Mouse (Mus musculus) limb, embryonic 10.5 days (tissue): ENCODE data around the gene Chst3. TPM values are rescaled to one million over a fixed set of nuclear protein-coding genes. Genes with fewer than 3 reads are reported as not detected.
A peak's percentile ranks its signal among the peaks of the same experiment; 100 is the strongest.

Experiments used
- DNase-seq: peaks from one replicate; pipeline ENCODE4 v3.0.0-alpha.2; 2017; ENCODE audit warnings: low spot score
- H3K27ac ChIP-seq: fragments of 300-500 bp; sonication (generic); 2 replicates; pipeline ENCODE4 v1.5.1; 2016; ENCODE audit warnings: mild to moderate bottlenecking
- H3K27me3 ChIP-seq: fragments of 300-500 bp; sonication (generic); 2 replicates; pipeline ENCODE4 v1.6.1; 2016; ENCODE audit warnings: low read depth, mild to moderate bottlenecking; ENCODE audit not compliant: poor library complexity, severe bottlenecking
- H3K36me3 ChIP-seq: fragments of 300-500 bp; sonication (generic); 2 replicates; pipeline ENCODE4 v1.6.1; 2016; ENCODE audit warnings: mild to moderate bottlenecking, moderate library complexity
- H3K4me1 ChIP-seq: fragments of 300-500 bp; sonication (generic); 2 replicates; pipeline ENCODE4 v1.6.1; 2016
- H3K4me3 ChIP-seq: fragments of 300-500 bp; sonication (generic); 2 replicates; pipeline ENCODE4 v1.5.1; 2016; ENCODE audit warnings: mild to moderate bottlenecking, moderate library complexity
- H3K9me3 ChIP-seq: fragments of 300-500 bp; sonication (generic); replicated peaks from 2 replicates; pipeline ENCODE4 v1.6.1; 2016; ENCODE audit warnings: mild to moderate bottlenecking
- WGBS: fragments of 180-500 bp; shearing (Covaris S2); methylation state at CpG from one replicate; pipeline ENCODE4 v1.1.7; 2016; 5-methylcytosine and 5-hydroxymethylcytosine counted together
- polyA plus RNA-seq: library from polyadenylated mRNA; unstranded; fragments of >200 nt; fragmentation: Nextera tagmentation; extraction: Ambion mirVana; gene quantifications from 2 replicates; pipeline ENCODE4 v1.2.1, GENCODE M21; 2016

Chst3 gene
- polyA plus RNA-seq = 1.4 and 2.0 TPM in 2 replicates

GRCm38 (mm10) chr10:60218591-60219499 is at the start of gene Chst3:
TSS of gene Chst3 (minus strand) at chr10:60219260.
- Histone ChIP-seq H3K27ac (peak within 1 kb of the TSS; percentile 91), H3K4me3 (peak within 1 kb of the TSS; percentile 89), H3K36me3 (no peaks in the 10 kb centered on the region), H3K4me1 (peaks cover 31% of the 10 kb centered on the region), H3K9me3 (no peaks in the 10 kb centered on the region), H3K27me3 (peaks cover 37% of the 10 kb centered on the region)
- DNase-seq = peak; percentile 80
- WGBS = under 1% methylated on average over 83 of the region's 83 CpGs

- H3K4me1 ChIP-seq = peaks cover 14% of the 10 kb centered on the region; the same call in 1 of the 2 replicates
- DNase-seq = no peak
- 86% methylated on average over 11 of the region's 11 CpGs for WGBS
- no peaks in the 10 kb centered on the region for H3K9me3 ChIP-seq
- H3K4me3 ChIP-seq = no peak overlapping the region
- H3K27me3 ChIP-seq = no peaks in the 10 kb centered on the region
- H3K27ac ChIP-seq = no peak overlapping the region
- no peaks in the 10 kb centered on the region for H3K36me3 ChIP-seq
These were observed 49.7 kb upstream of the Chst3 start for GRCm38 (mm10) chr10:60268738-60269137.

GRCm38 (mm10) chr10:60266842-60267401 is 47.9 kb upstream of the Chst3 start:
- Histone ChIP-seq H3K27ac (no peak overlapping the region), H3K36me3 (no peaks in the 10 kb centered on the region), H3K4me3 (no peak overlapping the region), H3K27me3 (no peaks in the 10 kb centered on the region), H3K9me3 (no peaks in the 10 kb centered on the region), H3K4me1 (peaks cover 10% of the 10 kb centered on the region; the same call in 1 of the 2 replicates)
- WGBS = 87% methylated on average over 8 of the region's 8 CpGs
- no peak for DNase-seq

- no peak for DNase-seq
- no peaks in the 10 kb centered on the region for H3K27me3 ChIP-seq
- H3K4me3 ChIP-seq = no peak overlapping the region
- H3K9me3 ChIP-seq = no peaks in the 10 kb centered on the region
- H3K27ac ChIP-seq = no peak overlapping the region
- H3K36me3 ChIP-seq = no peaks in the 10 kb centered on the region
- WGBS = 88% methylated on average over 10 of the region's 10 CpGs
- 0 out of 2 replicates have a peak, but pooled peaks cover 9% of the 10 kb centered on the region for H3K4me1 ChIP-seq
These were observed 46.2 kb upstream of the Chst3 start for GRCm38 (mm10) chr10:60265252-60265651.

GRCm38 (mm10) chr10:60263351-60263750 is 44.3 kb upstream of the Chst3 start:
- H3K27ac ChIP-seq = peak overlapping the region; percentile 2; the same call in 1 of the 2 replicates
- H3K4me1 ChIP-seq = 0 out of 2 replicates have a peak, but pooled peaks cover 2% of the 10 kb centered on the region
- H3K27me3 ChIP-seq = no peaks in the 10 kb centered on the region
- no peak overlapping the region for H3K4me3 ChIP-seq
- DNase-seq = no peak
- WGBS = 75% methylated on average over 7 of the region's 7 CpGs
- no peaks in the 10 kb centered on the region; the same call in 1 of the 2 replicates for H3K9me3 ChIP-seq
- no peaks in the 10 kb centered on the region for H3K36me3 ChIP-seq

GRCm38 (mm10) chr10:60262386-60262785 is 43.3 kb upstream of the Chst3 start:
- H3K36me3 ChIP-seq = no peaks in the 10 kb centered on the region
- 79% methylated on average over 3 of the region's 3 CpGs for WGBS
- H3K4me3 ChIP-seq = no peak overlapping the region
- H3K4me1 ChIP-seq = 0 out of 2 replicates have a peak, but pooled peaks cover 2% of the 10 kb centered on the region
- no peaks in the 10 kb centered on the region; the same call in 1 of the 2 replicates for H3K9me3 ChIP-seq
- H3K27me3 ChIP-seq = no peaks in the 10 kb centered on the region
- H3K27ac ChIP-seq = no peak overlapping the region
- no peak for DNase-seq

GRCm38 (mm10) chr10:60261530-60261929 is 42.5 kb upstream of the Chst3 start:
- Histone ChIP-seq H3K36me3 (no peaks in the 10 kb centered on the region), H3K4me3 (no peak overlapping the region), H3K9me3 (no peaks in the 10 kb centered on the region; the same call in 1 of the 2 replicates), H3K27me3 (no peaks in the 10 kb centered on the region), H3K27ac (peak overlapping the region; percentile 46; the same call in 1 of the 2 replicates), H3K4me1 (peaks cover 2% of the 10 kb centered on the region; the same call in 1 of the 2 replicates)
- WGBS = 39% methylated on average over 5 of the region's 5 CpGs
- no peak for DNase-seq

GRCm38 (mm10) chr10:60260557-60261294 is 41.7 kb upstream of the Chst3 start:
- WGBS = 89% methylated on average over 5 of the region's 5 CpGs
- Histone ChIP-seq H3K4me3 (no peak overlapping the region), H3K9me3 (no peaks in the 10 kb centered on the region; the same call in 1 of the 2 replicates), H3K27me3 (no peaks in the 10 kb centered on the region), H3K36me3 (no peaks in the 10 kb centered on the region), H3K4me1 (peaks cover 2% of the 10 kb centered on the region; the same call in 1 of the 2 replicates), H3K27ac (no peak overlapping the region)
- DNase-seq = no peak

- Histone ChIP-seq H3K27me3 (no peaks in the 10 kb centered on the region), H3K27ac (no peak overlapping the region), H3K4me3 (no peak overlapping the region), H3K36me3 (no peaks in the 10 kb centered on the region), H3K4me1 (peaks cover 1% of the 10 kb centered on the region; the same call in 1 of the 2 replicates), H3K9me3 (no peaks in the 10 kb centered on the region; the same call in 1 of the 2 replicates)
- no peak for DNase-seq
- 61% methylated on average over 16 of the region's 16 CpGs for WGBS
These were observed 38.3 kb upstream of the Chst3 start for GRCm38 (mm10) chr10:60257261-60257825.

GRCm38 (mm10) chr10:60256088-60256487 is 37.0 kb upstream of the Chst3 start:
- no peaks in the 10 kb centered on the region; the same call in 1 of the 2 replicates for H3K9me3 ChIP-seq
- no peak overlapping the region for H3K4me3 ChIP-seq
- H3K4me1 ChIP-seq = no peaks in the 10 kb centered on the region; the same call in 1 of the 2 replicates
- no peak for DNase-seq
- 86% methylated on average over 6 of the region's 6 CpGs for WGBS
- H3K27me3 ChIP-seq = no peaks in the 10 kb centered on the region
- H3K27ac ChIP-seq = no peak overlapping the region
- H3K36me3 ChIP-seq = no peaks in the 10 kb centered on the region

- H3K4me1 ChIP-seq = no peaks in the 10 kb centered on the region; the same call in 1 of the 2 replicates
- no peak overlapping the region for H3K27ac ChIP-seq
- 80% methylated on average over 4 of the region's 4 CpGs for WGBS
- H3K27me3 ChIP-seq = no peaks in the 10 kb centered on the region
- H3K9me3 ChIP-seq = no peaks in the 10 kb centered on the region
- no peak overlapping the region for H3K4me3 ChIP-seq
- H3K36me3 ChIP-seq = no peaks in the 10 kb centered on the region
- no peak for DNase-seq
These were observed 33.5 kb upstream of the Chst3 start for GRCm38 (mm10) chr10:60252606-60253005.

GRCm38 (mm10) chr10:60252187-60252586 is 33.1 kb upstream of the Chst3 start:
- H3K27me3 ChIP-seq = no peaks in the 10 kb centered on the region
- no peaks in the 10 kb centered on the region for H3K9me3 ChIP-seq
- H3K4me1 ChIP-seq = no peaks in the 10 kb centered on the region; the same call in 1 of the 2 replicates
- no peak overlapping the region for H3K27ac ChIP-seq
- H3K4me3 ChIP-seq = no peak overlapping the region
- no peaks in the 10 kb centered on the region for H3K36me3 ChIP-seq
- no peak for DNase-seq
- 79% methylated on average over 4 of the region's 4 CpGs for WGBS
